Mouse (Mus musculus): ENCODE measurements around the gene Trmt5. TPM values are rescaled to one million over a fixed set of nuclear protein-coding genes. Genes with fewer than 3 reads are reported as not detected.
A peak's percentile ranks its signal among the peaks of the same experiment; 100 is the strongest.

The Trmt5 gene
- total and polyA plus RNA-seq, 2 experiments from 2014 or later, result 12.7 to 13.9 TPM

GRCm38 (mm10) chr12:73304636-73305035 is 18.1 kb upstream of the Trmt5 start:
- no peak for DNase-seq
- TF ChIP-seq CTCF (IDR thresholded peaks at IDR 0.05; ENCODE audit: low read depth), result no peak
- Histone ChIP-seq H3K27me3 (ENCODE audit: insufficient read depth, low read length) (no peaks in the 10 kb centered on the region), H3K4me3 (ENCODE audit: low read depth, low read length) (no peak overlapping the region), H3K9ac (no peak overlapping the region), H3K9me3 (ENCODE audit: low read length) (no peaks in the 10 kb centered on the region), H3K4me2 (ENCODE audit: low read depth) (no peak overlapping the region), H3K4me1 (ENCODE audit: insufficient read depth) (no peaks in the 10 kb centered on the region), H3K27ac (ENCODE audit: low read depth, low read length) (no peak overlapping the region), H3K36me3 (ENCODE audit: insufficient read depth) (peaks cover 3% of the 10 kb centered on the region; the same call in 1 of the 2 replicates)
- 90% methylated on average over 4 of the region's 4 CpGs for WGBS
- ATAC-seq, result no peak

GRCm38 (mm10) chr12:73300531-73300930 is 14.0 kb upstream of the Trmt5 start:
- TF ChIP-seq CTCF (IDR thresholded peaks at IDR 0.05; ENCODE audit: low read depth), result no peak
- Histone ChIP-seq H3K4me2 (ENCODE audit: low read depth) (no peak overlapping the region), H3K9ac (no peak overlapping the region), H3K4me3 (ENCODE audit: low read depth, low read length) (no peak overlapping the region), H3K27me3 (ENCODE audit: insufficient read depth, low read length) (no peaks in the 10 kb centered on the region), H3K27ac (ENCODE audit: low read depth, low read length) (no peak overlapping the region), H3K9me3 (ENCODE audit: low read length) (no peaks in the 10 kb centered on the region), H3K4me1 (ENCODE audit: insufficient read depth) (no peaks in the 10 kb centered on the region), H3K36me3 (ENCODE audit: insufficient read depth) (peaks cover 3% of the 10 kb centered on the region; the same call in 1 of the 2 replicates)
- ATAC-seq, result no peak
- no peak for DNase-seq
- 96% methylated on average over 2 of the region's 2 CpGs for WGBS

GRCm38 (mm10) chr12:73298621-73299020 is 12.1 kb upstream of the Trmt5 start:
- Histone ChIP-seq H3K36me3 (ENCODE audit: insufficient read depth) (peaks cover 8% of the 10 kb centered on the region), H3K4me1 (ENCODE audit: insufficient read depth) (no peaks in the 10 kb centered on the region), H3K9ac (no peak overlapping the region), H3K9me3 (ENCODE audit: low read length) (no peaks in the 10 kb centered on the region), H3K27ac (ENCODE audit: low read depth, low read length) (no peak overlapping the region), H3K4me3 (ENCODE audit: low read depth, low read length) (no peak overlapping the region), H3K27me3 (ENCODE audit: insufficient read depth, low read length) (no peaks in the 10 kb centered on the region), H3K4me2 (ENCODE audit: low read depth) (no peak overlapping the region)
- ATAC-seq (no peak), DNase-seq (no peak)
- TF ChIP-seq CTCF (IDR thresholded peaks at IDR 0.05; ENCODE audit: low read depth), result no peak
- WGBS, result 87% methylated on average over 5 of the region's 5 CpGs

- H3K4me3 ChIP-seq (ENCODE audit: low read depth, low read length), result no peak overlapping the region
- H3K4me2 ChIP-seq (ENCODE audit: low read depth), result no peak overlapping the region
- H3K9me3 ChIP-seq (ENCODE audit: low read length), result no peaks in the 10 kb centered on the region
- ATAC-seq, result no peak
- no peak for TF ChIP-seq CTCF (IDR thresholded peaks at IDR 0.05; ENCODE audit: low read depth)
- no peaks in the 10 kb centered on the region for H3K27me3 ChIP-seq (ENCODE audit: insufficient read depth, low read length)
- 68% methylated on average over 11 of the region's 11 CpGs for WGBS
- H3K9ac ChIP-seq, result no peak overlapping the region
- H3K27ac ChIP-seq (ENCODE audit: low read depth, low read length), result no peak overlapping the region
- DNase-seq, result no peak
- H3K4me1 ChIP-seq (ENCODE audit: insufficient read depth), result no peaks in the 10 kb centered on the region
- peaks cover 5% of the 10 kb centered on the region for H3K36me3 ChIP-seq (ENCODE audit: insufficient read depth)
Observed at GRCm38 (mm10) chr12:73295505-73296140, 9.1 kb upstream of the Trmt5 start.

- ATAC-seq, result no peak
- no peaks in the 10 kb centered on the region for H3K9me3 ChIP-seq (ENCODE audit: low read length)
- no peak for TF ChIP-seq CTCF (IDR thresholded peaks at IDR 0.05; ENCODE audit: low read depth)
- no peak overlapping the region for H3K4me3 ChIP-seq (ENCODE audit: low read depth, low read length)
- no peak overlapping the region for H3K4me2 ChIP-seq (ENCODE audit: low read depth)
- H3K4me1 ChIP-seq (ENCODE audit: insufficient read depth), result no peaks in the 10 kb centered on the region
- peaks cover 5% of the 10 kb centered on the region for H3K36me3 ChIP-seq (ENCODE audit: insufficient read depth)
- H3K27ac ChIP-seq (ENCODE audit: low read depth, low read length), result no peak overlapping the region
- H3K9ac ChIP-seq, result no peak overlapping the region
- no peak for DNase-seq
- no peaks in the 10 kb centered on the region for H3K27me3 ChIP-seq (ENCODE audit: insufficient read depth, low read length)
Observed at GRCm38 (mm10) chr12:73294884-73295283, 8.4 kb upstream of the Trmt5 start.

GRCm38 (mm10) chr12:73288626-73289025 is 2.1 kb upstream of the Trmt5 start:
- H3K36me3 ChIP-seq (ENCODE audit: insufficient read depth), result no peaks in the 10 kb centered on the region; the same call in 1 of the 2 replicates
- TF ChIP-seq CTCF (IDR thresholded peaks at IDR 0.05; ENCODE audit: low read depth), result no peak
- 0 out of 2 replicates have a peak, but pooled peaks cover 8% of the 10 kb centered on the region for H3K4me1 ChIP-seq (ENCODE audit: insufficient read depth)
- WGBS, result 97% methylated on average over 3 of the region's 3 CpGs
- no peak overlapping the region for H3K9ac ChIP-seq
- no peaks in the 10 kb centered on the region for H3K9me3 ChIP-seq (ENCODE audit: low read length)
- no peak overlapping the region for H3K27ac ChIP-seq (ENCODE audit: low read depth, low read length)
- no peak overlapping the region for H3K4me3 ChIP-seq (ENCODE audit: low read depth, low read length)
- H3K4me2 ChIP-seq (ENCODE audit: low read depth), result no peak overlapping the region
- no peaks in the 10 kb centered on the region for H3K27me3 ChIP-seq (ENCODE audit: insufficient read depth, low read length)
- ATAC-seq, result no peak
- DNase-seq, result no peak

- Histone ChIP-seq H3K27ac (ENCODE audit: low read depth, low read length) (no peak overlapping the region), H3K4me2 (ENCODE audit: low read depth) (peak overlapping the region; percentile 80), H3K9ac (0 out of 2 replicates have a peak overlapping the region, but pooled peaks have one; percentile 74), H3K4me1 (ENCODE audit: insufficient read depth) (0 out of 2 replicates have a peak, but pooled peaks cover 8% of the 10 kb centered on the region), H3K36me3 (ENCODE audit: insufficient read depth) (no peaks in the 10 kb centered on the region; the same call in 1 of the 2 replicates), H3K27me3 (ENCODE audit: insufficient read depth, low read length) (no peaks in the 10 kb centered on the region), H3K9me3 (ENCODE audit: low read length) (no peaks in the 10 kb centered on the region), H3K4me3 (ENCODE audit: low read depth, low read length) (peak overlapping the region; percentile 81)
- TF ChIP-seq CTCF (IDR thresholded peaks at IDR 0.05; ENCODE audit: low read depth), result no peak
- WGBS, result 75% methylated on average over 8 of the region's 8 CpGs
- no peak for DNase-seq
- ATAC-seq, result no peak
Observed at GRCm38 (mm10) chr12:73287609-73288008, 1.1 kb upstream of the Trmt5 start.

Data from forebrain, postnatal 0 days (tissue).